Mouse (Mus musculus) left cerebral cortex, adult 6 months (tissue): ENCODE measurements around the gene Dusp7. TPM values are rescaled to one million over a fixed set of nuclear protein-coding genes. Genes with fewer than 3 reads are reported as not detected.

Source experiments
- long read RNA-seq, 2 experiments: library from polyadenylated mRNA; unstranded; transcript quantifications; one replicate each; pipeline ENCODE4 v2.0.0; 2019 to 2020
- polyA plus RNA-seq: library from polyadenylated mRNA; unstranded; fragments of <200 nt; fragmentation: Nextera tagmentation; gene quantifications from 2 replicates; pipeline ENCODE4 v1.2.3, GENCODE M21; 2021

The Dusp7 gene
- polyA plus RNA-seq: 17.7 and 21.8 TPM in 2 replicates
- long read RNA-seq, experiment 1, transcript Dusp7-201 (3 exons, 3,213 nt): major isoform, 7 of 31 reads
- long read RNA-seq, experiment 1, partial matches to known transcripts: 22 of 31 reads
- long read RNA-seq, experiment 1, other reads (novel, unspliced or antisense): 2 of 31 reads
- long read RNA-seq, experiment 2, partial matches to known transcripts: 1 of 22 reads
- long read RNA-seq, experiment 2, other reads (novel, unspliced or antisense): 20 of 22 reads

DNA sequence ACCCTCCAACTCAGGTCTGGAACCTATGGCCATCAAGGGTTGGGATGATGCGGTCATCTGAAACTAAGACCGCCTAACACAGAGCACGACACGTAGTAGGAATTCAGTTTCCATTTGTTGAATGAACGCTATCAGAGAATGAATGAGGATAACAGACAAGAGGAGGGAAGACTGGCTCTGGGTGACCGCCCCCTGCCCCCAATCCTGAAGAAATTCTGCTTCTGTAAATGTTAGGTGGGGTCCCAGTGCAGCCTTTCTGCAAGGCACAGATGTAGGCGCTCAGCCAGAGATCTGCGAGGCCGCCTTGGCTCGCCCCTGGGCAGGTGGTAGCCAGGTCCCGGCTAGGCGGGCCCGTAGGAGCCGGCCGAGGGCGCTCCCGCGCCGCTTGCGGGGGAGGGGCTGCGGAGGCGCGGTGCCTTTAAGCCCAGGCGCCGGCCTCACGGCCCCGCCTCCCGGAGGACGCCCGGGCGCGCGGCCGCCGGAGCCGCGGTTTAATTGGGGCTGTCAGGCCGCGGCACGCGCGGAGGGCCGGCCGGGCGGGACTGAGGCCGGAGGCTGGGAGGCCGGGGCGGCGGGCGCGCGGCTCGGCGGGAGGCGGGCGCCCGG, at the start of gene Dusp7:
TSS of gene Dusp7 (plus strand) at position 521 of the 606 bp plus-strand sequence.

Other genes starting within 250 kb of the Dusp7 start
- 0.99 and 1.2 TPM in 2 replicates for gene Glyctk, start 210.5 kb upstream of the Dusp7 start, polyA plus RNA-seq
- 47.8 and 50.0 TPM in 2 replicates for gene Wdr82, start 197.7 kb upstream of the Dusp7 start, polyA plus RNA-seq
- 14.6 and 19.3 TPM in 2 replicates for gene Ppm1m, start 168.9 kb upstream of the Dusp7 start, polyA plus RNA-seq
- gene Twf2, start 165.5 kb upstream of the Dusp7 start, polyA plus RNA-seq: 77.0 and 77.9 TPM in 2 replicates
- gene Tlr9, start 146.0 kb upstream of the Dusp7 start, polyA plus RNA-seq: 0.20 and 0.25 TPM in 2 replicates
- gene Alas1, start 120.0 kb upstream of the Dusp7 start, polyA plus RNA-seq: 56.7 and 78.9 TPM in 2 replicates
- 24.8 and 33.9 TPM in 2 replicates for gene Poc1a, start 87.6 kb upstream of the Dusp7 start, polyA plus RNA-seq
- 667 and 915 TPM in 2 replicates for gene Rpl29, start 60.8 kb downstream of the Dusp7 start, polyA plus RNA-seq
- 11.2 and 11.3 TPM in 2 replicates for gene Acy1, start 69.7 kb downstream of the Dusp7 start, polyA plus RNA-seq
- 10.4 and 12.8 TPM in 2 replicates for gene Abhd14b, start 78.8 kb downstream of the Dusp7 start, polyA plus RNA-seq
- 61.7 and 68.7 TPM in 2 replicates for gene Abhd14a, start 79.0 kb downstream of the Dusp7 start, polyA plus RNA-seq
- 63.4 and 112 TPM in 2 replicates for gene Pcbp4, start 84.7 kb downstream of the Dusp7 start, polyA plus RNA-seq
- 6.8 and 13.9 TPM in 2 replicates for gene Gpr62, start 97.3 kb downstream of the Dusp7 start, polyA plus RNA-seq
- 24.7 and 25.8 TPM in 2 replicates for gene Rrp9, start 107.3 kb downstream of the Dusp7 start, polyA plus RNA-seq
- gene Parp3, start 108.3 kb downstream of the Dusp7 start, polyA plus RNA-seq: 5.1 and 5.3 TPM in 2 replicates
- gene Iqcf1, start 131.3 kb downstream of the Dusp7 start, polyA plus RNA-seq: not detected in 2 replicates
- not detected in 2 replicates for gene Iqcf5, start 145.9 kb downstream of the Dusp7 start, polyA plus RNA-seq
- not detected in 2 replicates for gene Iqcf3, start 193.0 kb downstream of the Dusp7 start, polyA plus RNA-seq
- gene Iqcf4, start 202.4 kb downstream of the Dusp7 start, polyA plus RNA-seq: not detected in 2 replicates